Mouse (Mus musculus) liver, adult 2 months (tissue): Measurements from ENCODE around the gene Mrps33.

ENCODE experiments used
- CTCF ChIP-seq: fragments of 200-500 bp; IDR thresholded peaks from 2 replicates; pipeline ENCODE4 v1.5.1; 2011; ENCODE audit warnings: low read depth, low read length, control low read depth
- POLR2A ChIP-seq: fragments of 200-500 bp; IDR thresholded peaks from 2 replicates; pipeline ENCODE4 v1.6.1; 2011; ENCODE audit warnings: low read length, control low read depth; ENCODE audit not compliant: insufficient read depth; ENCODE audit errors: extremely low read depth

GRCm38 (mm10) chr6:39791806-39792205, 19.0 kb downstream of the Mrps33 start:
- TF ChIP-seq CTCF (no peak), POLR2A (no peak)
